Mouse (Mus musculus) lung, embryonic 14.5 days (tissue): Measurements from ENCODE around the gene Cyct. TPM values are rescaled to one million over a fixed set of nuclear protein-coding genes. Genes with fewer than 3 reads are reported as not detected.

Source experiments
- ATAC-seq: fragments of 200-750 bp; cut with Nextera tagmentation; 2 replicates; pipeline ENCODE4 v1.8.0; 2017; ENCODE audit warnings: mild to moderate bottlenecking, moderate TSS enrichment, moderate library complexity; ENCODE audit not compliant: insufficient read depth
- DNase-seq: peaks from one replicate; pipeline ENCODE4 v3.0.0-alpha.2; 2015
- H3K27ac ChIP-seq: fragments of 300-500 bp; sonication (generic); 2 replicates; pipeline ENCODE4 v1.5.1; 2014; ENCODE audit warnings: low read depth, mild to moderate bottlenecking, moderate library complexity
- H3K27me3 ChIP-seq: fragments of 300-500 bp; sonication (generic); 2 replicates; pipeline ENCODE4 v1.6.1; 2014; ENCODE audit warnings: low read length, control low read depth; ENCODE audit not compliant: insufficient read depth
- H3K36me3 ChIP-seq: fragments of 300-500 bp; sonication (generic); 2 replicates; pipeline ENCODE4 v1.6.1; 2014; ENCODE audit warnings: control low read depth; ENCODE audit not compliant: insufficient read depth
- H3K4me1 ChIP-seq: fragments of 300-500 bp; sonication (generic); 2 replicates; pipeline ENCODE4 v1.6.1; 2014; ENCODE audit warnings: antibody characterized with exemption, control low read depth; ENCODE audit not compliant: insufficient read depth
- H3K4me2 ChIP-seq: fragments of 300-500 bp; sonication (generic); 2 replicates; pipeline ENCODE4 v1.6.1; 2014; ENCODE audit warnings: mild to moderate bottlenecking
- H3K4me3 ChIP-seq: fragments of 300-500 bp; sonication (generic); 2 replicates; pipeline ENCODE4 v1.5.1; 2014; ENCODE audit warnings: low read depth, low read length
- H3K9ac ChIP-seq: fragments of 300-500 bp; sonication (generic); 2 replicates; pipeline ENCODE4 v1.6.1; 2014
- H3K9me3 ChIP-seq: fragments of 300-500 bp; sonication (generic); 2 replicates; pipeline ENCODE4 v1.6.1; 2016; ENCODE audit warnings: low read depth, low read length, control low read depth
- CTCF ChIP-seq: IDR thresholded peaks from 2 replicates; pipeline ENCODE4 v1.5.1; 2016; ENCODE audit warnings: antibody characterized with exemption, low read depth
- WGBS: fragments of 180-500 bp; shearing (Covaris S2); extraction: QIAGEN DNeasy Blood & Tissue Kit; methylation state at CpG from one replicate; pipeline ENCODE4 v1.1.7; 2014; 5-methylcytosine and 5-hydroxymethylcytosine counted together
- polyA plus RNA-seq: library from polyadenylated mRNA; unstranded; fragments of >200 nt; fragmentation: Nextera tagmentation; extraction: Ambion mirVana; gene quantifications from 2 replicates; pipeline ENCODE4 v1.2.1, GENCODE M21; 2014

Gene Cyct
- polyA plus RNA-seq, 1 experiment from 2014 or later: not detected

DNA sequence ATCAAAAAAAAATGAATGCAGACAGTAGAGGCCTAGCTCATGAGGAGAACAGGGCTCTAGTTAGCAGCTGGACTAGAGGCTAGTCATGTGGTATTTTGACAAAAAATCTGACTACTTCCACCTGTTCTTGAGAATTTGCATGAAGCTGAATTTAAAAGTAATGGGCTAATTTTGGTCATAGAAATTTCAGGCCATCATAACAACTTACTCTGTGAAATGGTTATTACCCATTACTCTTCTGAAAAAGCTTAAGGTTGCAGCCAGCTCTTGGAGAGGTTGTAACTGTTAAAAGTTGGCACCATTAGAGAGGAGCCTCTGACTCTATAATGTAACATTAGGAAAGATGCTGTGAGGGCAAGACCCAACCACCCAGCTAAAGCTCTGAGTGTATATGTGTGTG is 26.3 kb upstream of the Cyct start:
- Histone ChIP-seq H3K4me2 (no peak overlapping the region), H3K36me3 (peaks cover 25% of the 10 kb centered on the region), H3K9ac (no peak overlapping the region), H3K9me3 (no peaks in the 10 kb centered on the region), H3K4me3 (no peak overlapping the region), H3K4me1 (no peaks in the 10 kb centered on the region), H3K27me3 (no peaks in the 10 kb centered on the region), H3K27ac (no peak overlapping the region)
- TF ChIP-seq CTCF: no peak
- ATAC-seq (no peak), DNase-seq (no peak)

DNA sequence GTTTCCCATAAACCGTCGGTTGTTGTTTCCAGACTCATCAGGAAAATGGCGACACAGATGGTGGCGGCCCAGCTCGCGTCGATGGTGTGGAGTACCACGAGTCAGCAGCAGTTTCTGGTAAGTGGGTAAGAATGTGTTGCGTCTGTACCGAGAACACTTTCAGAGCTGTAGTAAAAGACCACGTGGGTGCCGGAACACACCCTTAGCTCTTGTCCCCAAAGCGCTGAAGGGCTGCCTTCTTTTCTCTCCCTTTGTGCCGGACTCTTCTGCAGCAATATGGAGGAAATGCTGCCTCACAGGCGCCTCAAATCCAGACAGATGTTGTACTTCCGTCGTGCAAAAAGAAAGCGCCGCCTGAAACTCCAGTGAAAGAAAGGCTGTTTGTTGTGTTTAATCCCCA is 18.4 kb upstream of the Cyct start:
- H3K9ac ChIP-seq: no peak overlapping the region
- no peak overlapping the region for H3K4me3 ChIP-seq
- no peaks in the 10 kb centered on the region for H3K9me3 ChIP-seq
- no peak overlapping the region for H3K27ac ChIP-seq
- no peak for ATAC-seq
- 90% methylated on average over 19 of the region's 19 CpGs for WGBS
- no peak for TF ChIP-seq CTCF
- no peak for DNase-seq
- H3K27me3 ChIP-seq: no peaks in the 10 kb centered on the region
- no peaks in the 10 kb centered on the region for H3K4me1 ChIP-seq
- no peak overlapping the region for H3K4me2 ChIP-seq
- peaks cover 84% of the 10 kb centered on the region for H3K36me3 ChIP-seq

DNA sequence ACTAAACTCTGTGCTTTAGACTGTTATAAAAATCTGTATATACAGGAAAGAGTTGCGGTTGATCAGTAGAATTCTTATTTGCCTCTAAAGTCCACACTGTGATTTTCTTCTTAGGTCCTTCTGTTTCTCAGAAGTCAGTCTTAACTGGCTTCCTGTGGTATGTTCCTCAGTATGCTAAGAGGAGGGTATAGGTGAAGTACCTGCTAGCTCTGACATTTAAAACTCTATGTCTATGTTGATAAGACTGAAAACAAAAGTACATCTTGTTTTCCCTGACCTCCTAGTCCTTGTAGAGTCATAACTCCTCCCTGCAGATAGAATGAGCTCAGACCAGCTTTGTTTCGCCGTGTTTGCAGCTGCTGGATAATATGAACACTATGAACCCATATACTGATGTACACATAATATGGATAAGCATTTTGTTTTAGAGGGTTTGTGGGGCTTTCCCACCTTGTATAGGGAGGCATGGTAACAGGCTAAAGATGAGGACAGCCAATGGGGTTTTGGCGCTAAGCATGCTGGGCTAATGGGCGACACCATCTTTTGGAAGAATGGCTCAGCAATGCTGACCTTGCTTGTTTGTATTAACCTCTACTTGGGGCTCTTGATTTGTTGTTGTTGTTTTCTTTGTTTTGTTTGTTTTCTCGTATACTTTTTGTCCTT is 14.4 kb upstream of the Cyct start:
- ATAC-seq (no peak), DNase-seq (no peak)
- peaks cover 5% of the 10 kb centered on the region; the same call in 1 of the 2 replicates for H3K4me1 ChIP-seq
- no peak overlapping the region for H3K4me3 ChIP-seq
- no peaks in the 10 kb centered on the region for H3K27me3 ChIP-seq
- 87% methylated on average over 6 of the region's 6 CpGs for WGBS
- no peaks in the 10 kb centered on the region for H3K9me3 ChIP-seq
- peaks cover 67% of the 10 kb centered on the region for H3K36me3 ChIP-seq
- H3K4me2 ChIP-seq: no peak overlapping the region
- H3K9ac ChIP-seq: no peak overlapping the region
- H3K27ac ChIP-seq: no peak overlapping the region
- no peak for TF ChIP-seq CTCF

DNA sequence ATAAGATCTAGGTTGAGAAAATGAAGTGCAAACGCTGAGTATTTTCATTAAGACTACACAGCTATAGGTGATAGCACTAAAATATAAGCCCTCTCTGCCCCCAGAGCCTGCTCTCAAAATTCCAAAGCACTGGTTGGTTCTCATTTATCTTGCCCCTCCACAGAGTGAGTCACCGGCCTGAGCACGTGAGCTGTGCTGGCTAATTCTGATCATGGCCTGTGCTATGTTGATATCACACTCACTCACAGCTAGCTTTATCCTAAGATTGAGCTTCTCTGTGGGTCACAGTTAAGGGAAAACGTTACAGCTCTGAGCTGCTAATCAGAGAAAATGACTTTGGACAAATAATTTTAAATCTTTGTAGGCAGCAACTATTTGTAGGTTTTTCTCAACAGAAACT is 12.0 kb upstream of the Cyct start:
- Histone ChIP-seq H3K4me3 (no peak overlapping the region), H3K9me3 (no peaks in the 10 kb centered on the region), H3K4me1 (peaks cover 5% of the 10 kb centered on the region; the same call in 1 of the 2 replicates), H3K9ac (no peak overlapping the region), H3K27ac (no peak overlapping the region), H3K36me3 (peaks cover 44% of the 10 kb centered on the region), H3K27me3 (no peaks in the 10 kb centered on the region), H3K4me2 (no peak overlapping the region)
- ATAC-seq (no peak), DNase-seq (no peak)
- no peak for TF ChIP-seq CTCF
- WGBS: 66% methylated on average over 4 of the region's 4 CpGs

DNA sequence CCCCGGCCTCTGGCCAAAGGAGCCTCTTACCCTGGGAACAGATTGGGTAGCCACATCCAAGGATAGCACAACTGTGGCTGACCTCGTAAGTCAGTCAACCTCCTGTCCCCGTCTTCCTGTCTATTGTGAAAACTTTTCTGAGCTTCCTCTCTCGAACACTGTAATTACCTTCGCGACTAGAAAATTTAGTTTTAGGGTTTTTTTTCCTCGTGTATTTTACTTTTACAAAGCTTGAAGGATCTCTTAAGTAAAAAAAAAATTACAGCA is 10.3 kb upstream of the Cyct start:
- Histone ChIP-seq H3K9me3 (no peaks in the 10 kb centered on the region), H3K4me2 (peak overlapping the region; percentile 92), H3K27ac (no peak overlapping the region), H3K4me1 (peaks cover 5% of the 10 kb centered on the region; the same call in 1 of the 2 replicates), H3K36me3 (peaks cover 31% of the 10 kb centered on the region), H3K27me3 (no peaks in the 10 kb centered on the region), H3K9ac (peak overlapping the region; percentile 76), H3K4me3 (peak overlapping the region; percentile 94)
- no peak for ATAC-seq
- DNase-seq: peak; percentile 22
- 3% methylated on average over 7 of the region's 7 CpGs for WGBS
- no peak for TF ChIP-seq CTCF

DNA sequence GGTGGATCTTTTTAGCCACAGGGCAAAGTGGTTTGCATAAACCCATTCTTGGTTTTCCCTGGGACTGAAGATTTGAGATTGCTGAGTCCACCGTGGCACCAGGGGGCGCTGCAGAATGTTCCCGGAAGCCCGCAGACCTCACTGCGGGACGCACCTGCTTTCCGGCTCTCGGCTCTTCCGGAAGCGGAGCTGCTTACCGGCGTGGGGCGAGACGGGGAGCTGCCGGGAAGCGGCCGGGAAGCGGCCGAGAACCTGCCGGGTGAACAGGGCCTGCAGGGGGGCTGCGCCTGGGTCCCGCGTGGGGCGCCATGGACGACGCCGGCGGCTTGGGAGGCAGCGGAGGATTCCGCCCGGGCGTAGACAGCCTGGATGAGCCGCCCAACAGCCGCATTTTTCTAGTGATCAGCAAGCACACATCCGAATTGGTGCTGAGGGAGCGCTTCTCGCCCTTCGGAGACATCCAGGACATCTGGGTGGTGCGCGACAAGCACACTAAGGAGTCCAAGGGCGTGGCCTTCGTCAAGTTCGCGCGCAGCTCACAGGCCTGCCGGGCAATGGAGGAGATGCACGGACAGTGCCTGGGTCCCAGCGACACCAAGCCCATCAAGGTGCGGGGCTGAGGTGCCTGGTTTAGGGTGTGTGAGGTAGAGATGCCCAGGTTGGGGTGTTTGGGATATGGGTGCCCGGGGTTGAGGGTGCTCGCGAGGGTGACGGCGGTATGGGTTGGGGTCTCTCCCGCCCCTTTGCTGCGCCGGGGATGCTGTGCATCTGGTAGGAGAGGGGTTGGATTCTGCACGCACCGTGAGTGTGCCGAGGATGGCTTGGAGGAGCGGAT is 9.8 kb upstream of the Cyct start, which contains the start of gene Rbm45:
Gene Rbm45 (plus strand): TSS at position 164 of the 835 bp plus-strand sequence.
- Histone ChIP-seq H3K27ac (peak within 1 kb of the TSS; percentile 70), H3K4me3 (peak within 1 kb of the TSS; percentile 94), H3K9ac (peak within 1 kb of the TSS; percentile 76), H3K4me1 (peaks cover 5% of the 10 kb centered on the region; the same call in 1 of the 2 replicates), H3K9me3 (no peaks in the 10 kb centered on the region), H3K27me3 (no peaks in the 10 kb centered on the region), H3K36me3 (peaks cover 26% of the 10 kb centered on the region), H3K4me2 (peak within 1 kb of the TSS; percentile 92)
- TF ChIP-seq CTCF: peak; percentile 86
- ATAC-seq: peak; percentile 90
- peak; percentile 94 for DNase-seq
- WGBS: under 1% methylated on average over 61 of the region's 61 CpGs

DNA sequence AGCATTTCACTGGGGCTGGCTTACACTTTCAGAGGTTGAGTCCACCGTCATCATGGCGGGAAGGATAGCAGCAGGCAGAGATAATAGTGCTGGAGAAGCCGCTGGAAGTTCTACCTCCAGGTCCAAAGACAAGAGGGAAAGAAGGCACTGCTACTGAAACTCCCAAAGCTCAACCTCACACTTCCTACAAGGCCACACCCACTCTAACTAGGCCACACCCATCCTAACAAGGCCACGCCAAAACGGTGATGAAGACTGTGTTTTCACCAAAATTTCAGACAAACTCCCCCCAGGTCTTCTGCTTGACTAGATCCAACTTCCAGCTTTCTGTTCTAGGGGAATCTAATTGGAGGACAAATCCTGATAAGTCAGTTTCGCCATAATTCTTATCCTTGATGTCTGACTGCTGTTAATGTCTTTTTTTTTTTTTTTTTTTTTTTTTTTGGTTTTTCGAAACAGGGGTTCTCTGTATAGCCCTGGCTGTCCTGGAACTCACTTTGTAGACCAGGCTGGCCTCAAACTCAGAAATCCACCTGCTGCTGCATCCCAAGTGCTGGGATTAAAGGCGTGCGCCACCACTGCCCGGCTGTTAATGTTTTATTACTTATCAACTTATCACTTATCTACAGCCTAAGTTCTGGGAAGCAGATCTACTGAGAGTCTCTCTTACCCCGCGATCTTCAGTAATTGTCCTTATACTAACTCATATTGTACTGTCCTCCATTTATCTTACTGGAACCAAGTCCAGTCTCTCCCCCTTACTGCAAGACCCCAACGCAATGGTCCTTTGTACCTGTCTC is 8.8 kb upstream of the Cyct start:
- Histone ChIP-seq H3K27me3 (no peaks in the 10 kb centered on the region), H3K4me3 (peak overlapping the region; percentile 94), H3K9ac (no peak overlapping the region), H3K27ac (no peak overlapping the region), H3K9me3 (no peaks in the 10 kb centered on the region), H3K4me2 (peak overlapping the region; percentile 92; the same call in 1 of the 2 replicates), H3K4me1 (peaks cover 5% of the 10 kb centered on the region; the same call in 1 of the 2 replicates), H3K36me3 (peaks cover 18% of the 10 kb centered on the region)
- TF ChIP-seq CTCF: no peak
- 66% methylated on average over 12 of the region's 13 CpGs for WGBS
- DNase-seq (no peak), ATAC-seq (no peak)
